Mouse (Mus musculus) gonadal fat pad, adult 2 months (tissue): ENCODE data around the gene Acad12. TPM values are rescaled to one million over a fixed set of nuclear protein-coding genes. Genes with fewer than 3 reads are reported as not detected.

Experiments
- DNase-seq: peaks from one replicate; pipeline ENCODE4 v3.0.0-alpha.2; 2012; ENCODE audit warnings: low read depth
- polyA plus RNA-seq: library from polyadenylated mRNA; depleted of rRNA; stranded (reverse); fragments of >200 nt; gene quantifications from 2 replicates; pipeline ENCODE4 v1.2.3, GENCODE M21; 2012; rRNA removed

The Acad12 gene
- polyA plus RNA-seq, 1 experiment = 21.3 TPM

DNA sequence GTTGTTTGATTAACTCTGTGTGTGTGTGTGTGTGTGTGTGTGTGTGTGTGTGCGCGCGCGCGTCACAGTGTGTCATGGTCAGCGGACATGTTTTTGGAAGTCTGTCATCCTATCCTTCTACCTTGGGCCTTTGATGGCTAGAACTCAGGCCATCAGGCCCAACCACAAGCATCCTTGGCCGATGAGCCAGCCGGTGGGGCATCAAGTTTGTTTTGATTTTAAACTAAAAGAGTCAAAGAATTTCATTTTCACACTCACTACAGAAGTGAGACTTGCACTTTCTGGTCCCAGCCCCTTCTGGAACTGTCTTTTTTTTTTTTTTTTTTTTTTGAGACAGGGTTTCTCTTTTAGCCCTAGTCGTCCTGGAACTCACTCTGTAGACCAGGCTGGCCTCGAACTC is 33.7 kb downstream of the Acad12 start:
- DNase-seq = no peak

DNA sequence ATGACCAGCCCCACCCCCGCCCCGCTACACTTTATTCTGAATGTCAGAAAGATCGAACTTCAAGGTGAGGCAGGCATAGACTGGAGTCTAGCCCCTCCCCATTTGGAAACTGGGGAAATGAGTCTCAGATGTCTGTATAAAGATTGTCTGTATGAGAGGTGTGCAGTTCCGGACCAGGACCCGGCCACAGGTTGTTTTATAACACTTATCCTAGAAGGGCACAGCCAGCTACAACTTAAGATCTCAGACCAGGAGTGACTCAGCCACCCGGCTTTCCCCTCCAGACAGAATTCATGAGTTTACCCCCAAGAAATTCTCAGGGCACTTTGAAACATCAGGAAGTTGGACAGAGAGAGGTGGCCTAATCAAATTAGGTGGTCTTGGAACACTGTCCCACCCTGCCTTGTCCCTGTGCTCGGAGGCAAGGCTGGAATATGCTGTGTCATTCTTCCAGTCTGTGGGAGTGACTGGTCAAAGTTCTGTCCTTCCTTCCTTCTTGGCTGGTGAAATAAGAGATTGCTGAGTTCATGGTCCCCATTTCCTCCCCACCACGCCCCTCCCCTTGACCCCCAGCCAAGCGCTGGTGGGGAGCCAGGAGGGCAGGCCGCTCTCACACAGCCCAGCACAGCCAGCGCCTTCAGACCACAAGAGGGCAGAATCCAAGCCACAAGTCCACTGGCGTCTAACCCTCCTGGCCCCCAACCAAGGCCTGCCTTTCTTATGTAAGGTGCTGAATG is 34.8 kb downstream of the Acad12 start:
- DNase-seq = peak; percentile 77

DNA sequence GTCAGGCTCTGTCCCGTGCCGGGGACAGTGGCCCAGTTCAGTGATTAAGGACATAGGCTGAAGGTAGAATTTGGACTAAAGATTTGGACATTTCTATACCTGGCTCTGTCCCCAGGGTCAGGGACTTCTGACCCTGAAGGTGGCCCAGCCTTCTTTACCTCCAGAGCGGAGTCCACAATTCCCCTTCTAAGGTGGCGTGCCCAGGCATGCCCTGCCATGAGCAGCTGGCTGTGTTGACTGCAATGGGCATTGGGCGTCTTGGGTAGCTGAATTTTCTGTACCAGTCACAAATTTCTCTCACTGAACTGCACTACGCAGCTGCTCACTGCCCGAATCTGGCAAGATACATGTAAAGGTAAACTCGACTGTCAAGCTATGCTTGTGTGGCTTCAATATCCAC is 36.8 kb downstream of the Acad12 start:
- no peak for DNase-seq

DNA sequence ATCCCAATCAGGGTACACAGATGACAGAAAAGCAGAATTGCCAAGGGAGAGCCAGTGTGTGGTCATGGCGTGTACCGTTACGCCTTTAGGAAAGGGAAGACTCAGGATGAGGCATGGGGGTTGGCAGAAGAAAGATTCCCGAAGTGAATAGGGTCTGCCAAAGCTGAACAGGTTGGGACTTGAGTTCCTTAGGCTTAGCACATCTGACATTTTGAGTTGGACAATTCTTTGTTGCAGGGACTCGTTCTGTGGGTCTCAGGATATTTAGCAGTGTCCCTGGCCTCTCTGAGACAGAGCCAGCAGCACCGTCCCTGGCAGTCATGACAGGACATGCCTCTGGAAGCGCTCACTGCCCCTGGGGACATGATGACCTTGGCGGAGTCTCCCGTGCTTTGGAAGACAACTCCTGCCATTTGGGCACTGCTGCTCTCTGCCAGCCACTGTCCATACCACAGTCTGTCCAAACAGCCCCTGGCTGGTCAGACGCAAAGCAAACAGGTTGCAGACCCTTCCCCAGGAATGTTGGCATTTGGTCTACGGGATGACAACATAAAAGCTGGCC is 41.7 kb downstream of the Acad12 start:
- peak; percentile 87 for DNase-seq

DNA sequence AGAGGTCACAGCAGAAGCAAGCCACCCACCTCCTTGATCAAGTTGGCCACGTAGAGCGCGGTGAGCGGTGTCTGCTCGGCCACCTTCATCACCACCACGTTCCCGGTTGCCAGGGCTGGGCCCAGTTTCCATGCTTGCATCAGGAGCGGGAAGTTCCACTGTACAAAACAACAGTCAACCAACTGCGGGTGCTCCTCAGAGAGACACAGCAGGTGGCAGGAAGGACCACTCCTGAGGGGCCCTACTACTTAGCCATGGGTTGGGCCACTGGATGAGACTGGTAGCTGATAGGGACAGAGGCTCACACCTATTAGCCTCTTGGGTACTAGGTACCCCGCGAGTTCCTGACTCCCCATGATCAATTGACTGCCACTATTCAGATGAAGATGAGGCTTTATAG is 42.9 kb downstream of the Acad12 start:
- DNase-seq = no peak

DNA sequence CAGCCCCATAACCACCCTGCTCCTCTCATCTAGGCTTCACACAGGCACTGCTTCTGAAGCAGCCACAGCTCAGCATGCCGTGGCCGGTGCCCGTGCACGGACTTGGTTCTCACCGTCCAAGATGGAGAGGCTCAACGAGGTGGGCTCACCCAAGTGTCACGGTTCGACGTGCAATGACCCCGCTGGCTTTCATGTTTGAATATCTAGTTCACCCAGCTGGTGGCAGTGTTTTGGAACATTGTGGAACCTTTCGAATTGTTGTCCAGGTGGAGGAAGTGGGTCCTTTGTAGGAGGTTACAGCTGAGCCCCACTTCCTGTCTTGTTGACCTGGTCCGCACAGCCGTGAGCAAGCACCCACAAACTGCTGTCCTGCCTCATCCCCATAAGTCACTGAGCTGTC is 44.6 kb downstream of the Acad12 start:
- no peak for DNase-seq

DNA sequence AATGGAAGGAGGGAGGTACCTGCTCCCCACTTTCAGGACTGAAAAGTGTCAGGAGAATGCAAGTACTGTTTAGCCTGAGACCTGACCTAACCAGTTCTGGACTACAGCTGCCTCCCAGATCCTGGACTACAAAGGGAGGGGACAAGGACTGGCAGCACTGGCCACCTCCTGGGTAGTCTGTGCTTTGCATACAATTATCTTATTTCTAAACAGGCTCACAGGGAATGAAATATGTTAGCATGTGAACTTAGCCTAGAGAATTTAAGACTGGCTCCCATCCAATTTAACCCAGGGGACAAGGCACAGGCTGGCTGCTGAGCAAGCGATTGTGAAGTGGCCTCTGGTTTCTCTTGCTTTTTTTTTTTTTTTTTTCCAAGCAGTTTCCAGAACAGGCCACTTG is 48.0 kb downstream of the Acad12 start:
- DNase-seq = no peak

DNA sequence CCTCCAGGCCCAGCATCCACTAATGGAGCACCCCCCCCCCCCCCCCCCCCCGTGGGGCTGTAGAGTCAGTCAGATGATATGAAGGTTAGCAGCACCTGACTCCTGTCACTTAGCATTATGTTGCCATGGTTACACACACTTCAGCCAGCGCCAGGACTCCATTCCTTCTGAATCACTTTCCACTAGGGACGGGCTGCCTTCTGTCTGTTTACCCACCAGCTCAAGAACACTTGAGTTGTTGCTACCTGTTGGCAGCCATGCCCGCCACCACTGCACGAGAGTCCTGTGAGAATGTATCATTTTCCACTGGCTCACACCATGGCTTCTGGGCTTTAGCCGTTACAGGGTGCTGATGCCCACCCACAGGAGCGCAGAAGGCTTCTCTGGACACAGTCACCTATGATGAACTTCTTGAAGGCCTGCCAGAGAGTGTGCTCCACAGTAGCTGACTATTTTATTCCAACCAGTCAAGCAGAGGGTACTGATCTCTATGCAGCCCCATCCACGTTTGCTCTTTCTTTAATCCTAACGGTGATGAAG is 48.8 kb downstream of the Acad12 start:
- DNase-seq = no peak

DNA sequence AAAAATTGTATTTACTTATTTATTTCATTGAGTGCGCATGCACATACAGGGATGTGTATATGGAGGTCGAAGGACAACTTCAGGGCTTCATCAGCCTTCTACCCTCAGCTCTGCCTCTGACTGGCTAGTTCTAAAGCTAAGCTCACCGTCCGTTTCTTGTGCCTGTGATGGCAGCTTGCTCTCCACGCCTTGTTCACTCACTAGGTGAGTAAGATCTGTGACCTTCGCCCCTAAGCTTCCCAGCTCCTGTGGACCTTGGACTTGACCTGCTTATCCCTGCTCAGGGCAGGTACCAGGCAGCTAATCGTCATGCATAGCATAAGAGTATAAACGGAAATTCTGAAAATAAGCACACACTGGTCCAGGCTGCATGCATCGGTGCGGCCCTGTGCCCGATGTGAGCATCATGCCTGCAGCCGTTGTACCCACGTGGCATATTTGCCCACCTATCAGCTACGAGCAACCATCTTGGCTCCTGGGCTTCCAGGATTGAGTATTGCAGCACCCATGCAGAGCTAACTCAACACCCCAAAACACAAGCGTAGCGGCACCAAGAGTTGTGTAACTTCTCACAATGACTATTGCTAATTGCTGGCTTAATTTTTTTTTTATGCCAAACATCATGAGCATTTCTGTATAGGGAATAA is 52.6 kb downstream of the Acad12 start:
- DNase-seq = no peak

DNA sequence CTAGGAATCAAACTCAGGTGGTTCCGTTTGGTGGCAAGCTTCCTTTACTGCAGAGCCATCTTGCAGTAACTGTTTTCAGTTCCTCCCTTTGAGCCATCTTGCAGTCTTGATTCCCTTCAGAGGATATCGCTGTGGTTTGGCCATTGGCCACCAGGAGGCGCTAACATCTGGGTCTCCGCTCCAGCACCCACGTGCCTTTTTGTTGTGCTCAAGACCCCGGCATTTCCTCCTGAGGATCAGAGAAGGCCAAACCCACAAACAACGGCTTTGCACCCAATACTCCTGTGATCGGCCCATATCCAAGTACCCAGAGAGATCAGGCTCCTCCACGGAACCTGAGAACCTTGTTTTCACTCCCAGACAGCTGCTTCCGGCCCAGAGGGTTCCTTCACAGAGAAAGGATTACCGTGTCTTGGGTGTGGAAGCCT is 54.3 kb downstream of the Acad12 start:
- DNase-seq = no peak

DNA sequence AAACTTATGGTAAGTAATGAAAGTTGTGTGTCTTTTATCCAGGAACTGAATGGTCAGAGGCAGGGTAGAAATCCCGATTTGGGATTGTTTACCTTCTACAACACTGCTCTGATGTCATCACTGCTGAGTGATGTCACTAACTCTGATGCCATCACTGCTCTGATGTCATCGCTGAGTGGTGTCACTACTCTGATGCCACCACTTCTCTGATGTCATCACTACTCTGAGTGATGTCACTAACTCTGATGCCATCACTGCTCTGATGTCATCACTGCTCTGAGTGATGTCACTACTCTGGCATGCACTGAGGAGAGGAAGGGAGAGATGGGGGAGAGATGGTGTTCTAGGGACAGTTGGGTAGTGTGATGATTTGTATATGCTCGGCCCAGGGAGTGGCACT is 56.3 kb downstream of the Acad12 start:
- DNase-seq = no peak

DNA sequence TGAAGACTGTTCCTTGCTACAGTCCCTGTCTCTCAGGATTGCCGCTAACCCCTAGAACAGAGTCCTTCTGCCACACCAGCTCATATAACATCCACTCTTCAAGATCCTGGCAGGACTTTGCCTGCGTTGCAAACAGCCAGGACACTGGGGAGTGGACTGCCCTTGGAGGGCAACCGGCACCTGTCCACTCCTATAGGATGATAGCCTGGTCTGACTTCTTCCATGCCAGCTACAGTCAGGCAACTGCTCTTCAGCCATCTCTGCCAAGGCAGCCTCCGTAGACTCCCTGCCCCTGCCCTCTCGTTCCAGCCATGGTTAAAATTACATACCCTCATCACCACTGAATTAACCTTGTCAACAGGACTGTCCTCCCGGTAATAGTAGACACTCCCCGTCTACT is 69.5 kb downstream of the Acad12 start:
- DNase-seq = no peak

DNA sequence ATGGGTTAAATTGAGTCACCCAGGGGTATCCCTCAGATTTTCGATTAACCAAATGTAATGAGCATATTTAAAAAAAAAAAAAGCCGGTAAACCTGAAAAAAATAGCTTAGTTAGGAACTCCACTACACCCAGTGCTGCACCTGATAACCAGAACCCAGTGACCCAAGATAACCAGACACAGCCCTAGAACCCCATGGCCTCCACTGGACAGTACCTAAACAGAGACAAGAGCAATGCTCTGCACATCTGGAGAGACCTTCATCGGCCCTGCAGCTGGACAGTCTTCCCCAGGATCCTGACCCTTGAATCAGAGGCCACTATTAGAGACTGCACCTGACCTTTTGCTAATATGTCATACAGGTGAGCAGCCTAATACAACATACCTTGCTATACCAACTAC is 71.7 kb downstream of the Acad12 start:
- no peak for DNase-seq

Other genes starting within 250 kb of the Acad12 start
- 71.9 and 82.8 TPM in 2 replicates for gene Trafd1, start 233.3 kb downstream of the Acad12 start, polyA plus RNA-seq
- gene Naa25, start 221.0 kb downstream of the Acad12 start, polyA plus RNA-seq = 7.9 and 8.0 TPM in 2 replicates
- 11.1 and 12.0 TPM in 2 replicates for gene Tmem116, start 167.0 kb downstream of the Acad12 start, polyA plus RNA-seq
- gene Erp29, start 166.4 kb downstream of the Acad12 start, polyA plus RNA-seq = 65.3 and 66.6 TPM in 2 replicates
- gene Adam1b, start 115.5 kb downstream of the Acad12 start, polyA plus RNA-seq = 0.05 and 0.32 TPM in 2 replicates
- 4.7 and 4.8 TPM in 2 replicates for gene Adam1a, start 73.5 kb downstream of the Acad12 start, polyA plus RNA-seq
- 0.33 TPM in 1 of 2 replicates, not detected in the other for gene Gm42878, start 73.5 kb downstream of the Acad12 start, polyA plus RNA-seq
- gene Mapkapk5, start 73.0 kb downstream of the Acad12 start, polyA plus RNA-seq = 45.5 and 48.9 TPM in 2 replicates
- 790 and 869 TPM in 2 replicates for gene Aldh2, start 25.1 kb downstream of the Acad12 start, polyA plus RNA-seq
- gene Acad10, start 41.6 kb upstream of the Acad12 start, polyA plus RNA-seq = 11.7 and 13.4 TPM in 2 replicates
- gene Brap, start 41.6 kb upstream of the Acad12 start, polyA plus RNA-seq = 29.9 and 35.8 TPM in 2 replicates
- gene Atxn2, start 92.4 kb upstream of the Acad12 start, polyA plus RNA-seq = 70.6 and 73.8 TPM in 2 replicates
- gene Sh2b3, start 218.7 kb upstream of the Acad12 start, polyA plus RNA-seq = 19.0 and 27.1 TPM in 2 replicates
- 10.9 and 11.0 TPM in 2 replicates for gene Pheta1, start 230.0 kb upstream of the Acad12 start, polyA plus RNA-seq